Mouse (Mus musculus) heart, adult 2 months (tissue): ENCODE data around the gene Aldh3b3.

Source experiments
- CTCF ChIP-seq: fragments of 200-600 bp; IDR thresholded peaks from 2 replicates; pipeline ENCODE4 v1.8.1; 2022; ENCODE audit warnings: antibody characterized with exemption, mild to moderate bottlenecking, moderate library complexity
- EP300 ChIP-seq: fragments of 200-500 bp; IDR thresholded peaks from 2 replicates; pipeline ENCODE4 v1.6.1; 2011; ENCODE audit warnings: low read depth, low read length, control low read depth; ENCODE audit not compliant: insufficient read depth
- POLR2A ChIP-seq: fragments of 200-500 bp; IDR thresholded peaks from 2 replicates; pipeline ENCODE4 v1.6.1; 2011; ENCODE audit warnings: mild to moderate bottlenecking, low read depth, low read length, control low read depth; ENCODE audit not compliant: insufficient read depth

DNA sequence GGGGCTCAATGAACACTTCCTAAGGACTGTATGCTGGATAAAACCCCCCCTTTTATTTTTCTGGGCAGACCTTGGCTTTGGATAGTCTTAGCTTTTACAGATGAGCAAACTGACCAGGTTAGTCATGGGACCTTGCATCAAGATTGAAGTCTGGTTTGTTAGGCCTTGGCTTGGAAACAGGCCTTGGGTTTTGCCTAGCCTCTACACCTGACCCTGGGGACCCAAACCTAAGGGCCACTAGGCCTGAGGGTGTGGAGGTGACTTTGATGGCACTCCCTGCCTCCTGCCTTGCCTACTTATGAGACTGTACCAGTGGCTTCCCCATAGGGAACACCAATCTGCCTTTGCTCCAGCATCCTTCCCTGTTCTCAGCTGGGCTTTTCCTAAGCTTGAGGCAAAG lies 38.5 kb upstream of the Aldh3b3 start:
- TF ChIP-seq CTCF (no peak), POLR2A (no peak), EP300 (no peak)
